Comparison of ENCODE assay signal across 20 mouse cellular contexts in the genomic region with DNA sequence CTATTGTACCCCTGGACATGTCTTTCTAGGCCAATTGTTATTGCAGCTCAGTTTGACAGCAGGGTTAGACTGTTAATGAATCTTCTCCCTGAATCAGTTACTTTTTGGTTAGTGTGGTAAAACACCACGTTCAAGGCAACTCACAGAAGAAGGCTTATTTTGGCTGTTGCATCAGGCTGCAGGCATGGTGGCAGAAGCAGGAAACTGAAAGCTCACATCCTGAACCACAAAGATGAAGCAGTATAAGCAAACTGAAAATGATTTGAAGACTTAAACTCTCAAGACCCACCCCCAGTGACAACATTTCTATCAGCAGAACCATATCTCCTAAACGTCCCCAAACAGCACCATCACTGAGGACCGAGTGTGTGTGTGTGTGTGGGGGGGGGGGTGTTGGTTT. TPM values are rescaled to one million over a fixed set of nuclear protein-coding genes. Genes with fewer than 3 reads are reported as not detected.
DNase-seq lines count a peak whose midpoint lies in the region; ATAC-seq lines count a peak whose summit lies in the region.
"Had no signal": no experiment of that assay in that cellular context is flagged by ENCODE, and none has a peak within 500 bp of the region (broad histone marks: within the 10 kb centered on the region; RNA-seq: fewer than 3 reads in every experiment).

No protein-coding gene starts in this region.

- intact Hi-C loops in heart, postnatal 10 days (cut with DNase I) = no loop called here

- peak; percentile 46 for DNase-seq in heart, adult 11 months
- DNase-seq in heart, postnatal 10 days = no peak
- peak; percentile 53 for DNase-seq in thymus, postnatal 0 days (ENCODE audit: low spot score)
- no peak for DNase-seq in cerebellum, postnatal 10 days
- DNase-seq in cerebellum, adult 11-12 months = no peak
- DNase-seq in cerebellum, adult 11 months = no peak
- DNase-seq: adrenal gland, postnatal 10 days; cerebellum, adult 9-11 months; heart, postnatal 36 days; kidney, adult 18-20 months; kidney, postnatal 36 days; liver, postnatal 0 days; lung, postnatal 4 days; right cerebral cortex, postnatal 4 days had no signal

- peak; percentile 88 for ATAC-seq in hematopoietic stem cell, adult 5-6 weeks (replicated peaks in 1 of 2; ENCODE audit: insufficient read depth in 1 of 2, low FRiP score in 2 of 2, low TSS enrichment in 1 of 2, low read depth in 1 of 2, poor library complexity in 2 of 2, severe bottlenecking in 2 of 2)
- ATAC-seq: forebrain, embryonic 16.5 days; liver, embryonic 12.5 days; liver, postnatal 0 days; midbrain, embryonic 16.5 days had no signal

RNA-seq across cellular contexts. Expression of a gene that starts 8.6 kb away (rescaled TPM):
- 10 to 100 TPM in 1 of 2 experiments, 1 to 10 TPM in 1; 8.1 to 13.6 TPM for total RNA-seq in heart, postnatal 10 days (2021)
- 0.50 and 4.4 TPM in 2 replicates for total RNA-seq in hematopoietic stem cell, adult 5-6 weeks (2017)
- 3.1 and 3.3 TPM in 2 replicates for polyA plus RNA-seq in thymus, postnatal 0 days (2015; fragmentation: Nextera tagmentation; extraction: Ambion mirVana)
- total RNA-seq: G1E had no signal
- polyA plus RNA-seq: erythroblast, embryonic 14.5 days; G1E had no signal

Comparison
In these comparisons a context has a peak if more than half of its experiments do, and no peak if none do; other contexts are left out.
1. DNase-seq: peak in heart, adult 11 months (single experiment) and thymus, postnatal 0 days (single experiment); none in heart, postnatal 10 days (0 of 2), cerebellum, postnatal 10 days (0 of 2), cerebellum, adult 11-12 months (single experiment) and cerebellum, adult 11 months (single experiment).